Mouse (Mus musculus) kidney, adult 18-20 months (tissue): ENCODE measurements at regions not wholly inside any gene's neighbourhood (a gene's known extent, or its start where the extent isn't known, plus 50 kb on each side); places are given as distances from the start of the nearest gene placed in this dataset.
A peak's percentile ranks its signal among the peaks of the same experiment; 100 is the strongest.

Experiments
- DNase-seq: peaks from one replicate; pipeline ENCODE4 v3.0.0; 2021

DNA sequence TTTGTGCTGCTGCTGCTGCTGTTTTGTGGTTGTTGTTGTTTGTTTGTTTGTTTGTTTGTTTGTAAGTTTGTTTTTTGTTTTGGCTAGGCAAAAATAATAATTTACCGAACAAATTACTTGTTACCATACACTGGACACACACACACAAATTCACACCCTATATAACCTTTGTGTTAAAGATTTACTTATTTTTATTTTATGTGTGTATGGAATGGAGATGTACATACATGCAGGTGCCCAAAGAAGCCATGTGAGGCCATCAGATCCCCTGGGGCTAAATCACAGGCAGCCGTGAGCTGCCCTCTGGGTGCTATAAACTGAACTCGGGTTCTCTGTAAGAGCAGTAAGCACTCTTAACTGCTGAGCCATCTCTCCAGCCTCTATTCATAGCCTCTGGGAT, 56.0 kb downstream of the Pttg1 start:
- no peak for DNase-seq

GRCm38 (mm10) chr11:43368346-43368745, 57.7 kb downstream of the Pttg1 start:
- no peak for DNase-seq

DNA sequence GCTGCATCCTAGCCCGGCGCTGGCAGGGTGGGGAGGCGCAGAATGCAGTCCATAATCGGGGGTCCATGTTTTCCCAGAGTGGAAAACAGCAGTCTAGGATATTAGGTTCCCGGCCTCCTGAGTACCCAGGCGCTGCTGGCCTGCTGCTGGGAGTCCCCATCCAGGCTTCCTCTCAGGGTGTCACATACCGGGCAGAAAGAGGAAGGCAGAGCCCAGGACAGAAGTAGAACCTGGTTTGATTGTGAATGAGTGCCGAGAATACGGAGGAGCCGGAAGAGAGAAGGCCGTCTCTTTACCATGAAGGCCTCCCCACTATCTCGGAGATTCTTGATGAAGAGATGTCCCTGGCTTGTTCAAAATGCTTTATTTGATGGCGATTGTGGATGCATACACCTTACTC, 64.2 kb downstream of the Pttg1 start:
- DNase-seq = no peak

- DNase-seq = no peak
Measured at GRCm38 (mm10) chr11:43358390-43359291, 67.4 kb downstream of the Pttg1 start.

- DNase-seq = no peak
Measured at GRCm38 (mm10) chr11:43353602-43354001, 72.4 kb downstream of the Pttg1 start.

- DNase-seq = no peak
Measured at GRCm38 (mm10) chr11:43353030-43353429, 73.0 kb downstream of the Pttg1 start.

DNA sequence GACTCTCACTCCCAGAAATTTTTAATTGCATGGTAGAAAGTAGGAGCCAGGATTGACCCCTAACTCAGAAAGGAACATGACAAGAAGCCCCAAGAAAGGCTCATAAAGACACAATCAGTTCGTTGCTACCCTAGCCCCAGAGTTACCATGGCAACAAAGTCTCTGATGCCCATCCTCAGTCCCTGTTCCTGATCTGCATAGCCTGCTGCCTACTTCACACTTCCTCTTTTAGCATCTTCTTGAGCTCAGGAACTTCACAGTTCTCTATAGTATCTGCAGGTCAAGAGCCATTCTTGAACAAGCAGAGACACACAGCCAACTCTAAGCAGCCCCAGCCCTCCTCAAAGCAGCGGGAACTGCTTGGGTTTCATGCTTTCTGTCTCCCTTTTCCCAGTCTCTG, 74.2 kb downstream of the Pttg1 start:
- no peak for DNase-seq

GRCm38 (mm10) chr11:43351348-43351747, 74.7 kb downstream of the Pttg1 start:
- no peak for DNase-seq

- no peak for DNase-seq
Measured at GRCm38 (mm10) chr11:43350242-43350641, 75.8 kb downstream of the Pttg1 start.

GRCm38 (mm10) chr11:43349564-43349963, 76.5 kb downstream of the Pttg1 start:
- no peak for DNase-seq

DNA sequence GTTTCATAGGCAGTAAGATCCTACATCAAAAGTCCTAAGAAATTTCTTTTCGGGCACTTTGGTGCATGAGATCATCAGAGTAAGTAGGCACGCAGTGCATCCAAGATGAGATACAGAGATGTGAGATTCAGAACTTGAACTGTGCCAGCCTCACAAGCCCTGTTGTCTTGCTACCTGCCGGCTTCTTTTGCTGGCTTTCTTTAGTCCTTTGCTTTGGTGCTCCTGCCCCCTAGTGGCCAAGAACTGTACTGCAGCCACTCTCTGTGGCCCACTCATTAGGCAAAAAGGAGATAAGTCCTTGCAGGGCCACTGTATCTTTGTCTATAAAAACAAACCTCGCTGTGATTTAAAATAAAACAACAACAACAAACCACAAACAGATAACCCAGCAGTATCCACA, 77.5 kb downstream of the Pttg1 start:
- DNase-seq = peak; percentile 86

DNA sequence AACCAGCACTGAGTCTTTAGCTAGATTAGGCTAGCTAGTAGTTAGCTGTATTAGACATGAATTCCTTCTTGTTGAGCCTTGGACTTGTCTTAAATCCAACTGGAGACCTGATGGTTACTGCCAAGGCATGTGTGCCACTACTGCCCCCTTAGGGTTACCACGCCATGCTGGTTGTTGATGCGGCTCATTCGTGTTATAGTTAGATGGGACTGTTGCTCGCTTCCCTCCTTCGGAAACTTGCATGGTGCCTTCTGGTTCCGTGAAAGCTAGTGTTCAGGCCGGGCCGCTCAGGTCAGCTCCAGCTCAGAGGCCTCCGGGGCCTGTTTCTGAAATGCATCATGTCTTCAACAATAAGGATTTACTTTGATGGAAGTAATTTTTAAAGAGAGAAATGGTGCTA, 79.6 kb downstream of the Pttg1 start:
- DNase-seq = no peak

DNA sequence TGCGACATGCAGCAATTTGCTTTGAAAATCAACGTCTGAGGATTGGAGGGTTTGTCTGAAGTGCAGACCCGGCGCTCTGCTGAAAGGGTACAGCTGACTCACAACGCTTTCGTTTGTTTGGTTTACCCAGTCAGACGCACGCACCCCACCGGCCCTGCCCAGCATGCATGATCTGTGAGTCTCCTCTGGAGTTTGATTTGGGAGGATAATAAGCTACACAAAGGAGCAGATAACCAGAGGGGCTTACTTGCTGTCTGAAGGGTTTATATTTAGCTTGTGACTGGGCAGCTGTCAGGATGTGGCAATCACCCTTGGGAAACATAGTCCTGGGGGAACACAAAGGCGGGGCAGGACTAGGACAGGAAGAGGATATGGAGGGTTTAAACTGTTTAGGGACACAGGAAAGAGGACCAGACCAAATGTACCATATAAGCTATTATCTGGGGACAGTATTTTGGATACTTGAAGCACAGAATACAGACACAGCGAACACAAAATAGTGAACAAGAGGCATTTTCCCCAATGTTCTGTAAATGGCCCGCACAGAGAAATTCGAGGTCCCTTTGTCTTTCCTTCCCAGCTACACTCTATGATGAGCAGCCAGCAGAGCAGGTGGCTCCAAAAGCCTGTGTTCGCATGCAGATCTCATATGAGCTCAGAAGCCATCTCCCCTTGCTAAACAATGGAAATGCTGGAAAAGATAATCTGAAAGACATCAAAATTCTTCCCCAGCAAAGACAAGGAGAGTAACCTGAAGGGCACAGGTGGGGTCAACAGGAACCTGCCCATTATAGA, 81.1 kb downstream of the Pttg1 start:
- DNase-seq = no peak

DNA sequence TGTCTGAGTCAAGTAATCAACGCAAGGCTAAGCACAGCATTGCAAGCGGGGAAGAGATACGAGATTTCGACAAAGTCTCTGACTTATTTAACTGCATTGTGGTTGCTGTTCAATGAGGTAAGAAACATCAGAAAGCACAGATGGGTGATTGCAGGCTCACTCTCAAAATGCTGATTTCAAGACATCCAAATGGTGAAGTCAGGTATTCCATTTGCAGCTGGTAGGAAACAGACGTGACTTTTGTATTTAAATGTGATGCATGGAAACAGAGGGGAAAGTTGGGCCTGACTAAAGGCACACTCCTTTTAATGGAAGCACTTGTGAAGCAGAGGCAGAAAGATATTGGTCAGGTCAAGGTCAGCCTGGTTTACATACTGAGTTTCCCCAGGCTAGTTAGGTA, 82.5 kb downstream of the Pttg1 start:
- DNase-seq = no peak

GRCm38 (mm10) chr11:43338377-43338993, 87.6 kb downstream of the Pttg1 start:
- no peak for DNase-seq

GRCm38 (mm10) chr11:43335668-43336265, 90.3 kb downstream of the Pttg1 start:
- DNase-seq = no peak

GRCm38 (mm10) chr11:43333547-43333946, 92.5 kb downstream of the Pttg1 start:
- no peak for DNase-seq

- DNase-seq = no peak
Measured at GRCm38 (mm10) chr11:43313996-43314395, 112.1 kb downstream of the Pttg1 start.
